Mouse (Mus musculus) layer of hippocampus, postnatal 36 days (tissue): ENCODE measurements around the gene Rfx5. TPM values are rescaled to one million over a fixed set of nuclear protein-coding genes. Genes with fewer than 3 reads are reported as not detected.
A peak's percentile ranks its signal among the peaks of the same experiment; 100 is the strongest.
"Not testable (repeated sequence)": the region's sequence is repeated elsewhere in the genome, so short reads cannot be mapped to it uniquely, and the experiment has no call there.

Source experiments
- DNase-seq, 2 experiments: peaks; one replicate each; pipeline ENCODE4 v3.0.0; 2022
- total RNA-seq, 2 experiments: library from RNA; stranded (reverse); gene quantifications; 2 replicates each; pipeline ENCODE4 v1.2.3; 2021

The Rfx5 gene
- total RNA-seq, 2 experiments from 2014 or later, result 23.6 to 26.2 TPM

DNA sequence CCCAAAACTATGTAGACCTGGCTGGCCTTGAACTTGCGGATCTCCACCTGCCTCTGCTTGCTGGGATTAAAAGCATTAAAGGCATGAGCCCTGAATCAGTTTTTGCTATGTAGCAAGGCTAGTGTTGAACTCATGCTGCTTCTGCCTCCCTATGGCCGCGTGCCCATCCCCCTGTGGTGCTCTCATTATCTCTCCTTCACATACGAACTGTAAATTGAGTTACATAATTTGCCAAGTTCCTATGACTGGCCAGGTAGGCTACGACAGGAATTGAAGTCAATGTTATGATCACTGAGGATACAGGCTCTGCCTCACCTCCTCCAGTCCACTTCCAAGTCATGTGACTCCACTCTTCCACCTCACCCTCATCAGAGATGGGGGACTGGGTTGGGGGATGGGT, 17.7 kb upstream of the Rfx5 start:
- DNase-seq, result not testable (repeated sequence)

DNA sequence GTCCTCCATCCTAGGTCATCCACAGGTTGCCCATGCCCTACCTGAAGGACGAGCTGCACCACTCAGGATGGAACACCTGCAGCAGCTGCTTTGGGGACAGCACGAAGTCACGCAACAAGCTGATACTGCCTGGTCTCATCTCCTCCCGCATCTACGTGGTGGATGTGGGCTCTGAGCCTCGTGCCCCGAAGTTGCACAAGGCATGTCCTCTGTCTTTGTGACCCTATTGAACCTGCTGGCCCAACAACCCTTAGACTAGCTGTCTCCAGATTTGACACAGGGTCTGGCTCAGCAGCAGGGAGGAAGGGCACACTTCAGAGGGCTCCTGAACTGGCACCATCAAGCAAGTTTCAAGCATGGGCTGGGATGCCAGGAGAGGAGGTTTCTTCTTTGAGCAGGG, 16.7 kb upstream of the Rfx5 start:
- not testable (repeated sequence) for DNase-seq

DNA sequence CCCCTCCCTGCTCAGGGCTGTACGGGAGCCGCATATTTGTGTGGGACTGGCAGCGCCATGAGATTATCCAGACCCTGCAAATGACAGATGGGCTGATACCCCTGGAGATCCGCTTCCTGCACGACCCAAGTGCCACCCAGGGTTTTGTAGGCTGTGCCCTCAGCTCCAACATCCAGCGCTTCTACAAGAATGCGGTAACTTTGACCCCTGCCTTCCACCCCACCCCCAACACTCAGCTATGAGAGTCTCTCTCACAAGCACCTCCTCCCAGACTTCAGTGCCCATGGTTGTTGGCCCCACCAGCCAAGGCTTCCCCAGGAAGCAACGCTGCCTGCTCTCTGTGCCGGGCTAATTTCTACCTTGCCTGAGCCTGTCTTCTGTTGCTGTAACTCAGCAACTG, 13.8 kb upstream of the Rfx5 start:
- DNase-seq, result not testable (repeated sequence)

DNA sequence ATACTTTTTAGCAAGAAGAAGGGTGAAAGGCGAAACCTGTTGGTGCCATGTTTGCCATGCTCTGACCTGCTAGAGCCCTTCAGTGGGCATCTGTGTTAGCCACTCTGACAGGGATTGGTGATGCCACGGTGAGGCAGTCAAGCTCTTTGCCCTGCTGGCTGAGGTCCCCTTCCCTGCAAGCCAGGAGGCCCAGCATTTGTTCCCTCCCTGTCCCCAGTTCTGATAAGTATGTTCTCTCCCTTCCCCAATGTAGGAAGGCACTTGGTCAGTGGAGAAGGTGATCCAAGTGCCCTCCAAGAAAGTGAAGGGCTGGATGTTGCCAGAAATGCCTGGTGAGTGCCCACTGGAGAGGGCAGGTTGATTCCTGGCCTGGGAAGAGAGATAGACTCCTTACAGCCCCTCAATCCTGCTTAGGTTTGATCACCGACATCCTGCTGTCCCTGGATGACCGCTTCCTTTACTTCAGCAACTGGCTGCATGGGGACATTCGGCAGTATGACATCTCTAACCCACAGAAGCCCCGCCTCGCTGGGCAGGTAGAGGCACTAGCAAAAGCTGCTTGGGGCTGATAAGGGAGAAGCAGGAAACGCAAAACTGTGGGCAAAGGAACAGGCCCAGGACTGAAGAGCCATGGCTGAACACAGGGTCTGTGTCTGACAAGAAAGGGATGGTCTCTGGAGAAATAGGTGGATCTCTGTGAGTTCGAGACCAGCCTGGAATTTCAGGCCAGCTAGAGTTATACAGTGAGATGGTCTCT, 11.5 kb upstream of the Rfx5 start:
- not testable (repeated sequence) for DNase-seq

DNA sequence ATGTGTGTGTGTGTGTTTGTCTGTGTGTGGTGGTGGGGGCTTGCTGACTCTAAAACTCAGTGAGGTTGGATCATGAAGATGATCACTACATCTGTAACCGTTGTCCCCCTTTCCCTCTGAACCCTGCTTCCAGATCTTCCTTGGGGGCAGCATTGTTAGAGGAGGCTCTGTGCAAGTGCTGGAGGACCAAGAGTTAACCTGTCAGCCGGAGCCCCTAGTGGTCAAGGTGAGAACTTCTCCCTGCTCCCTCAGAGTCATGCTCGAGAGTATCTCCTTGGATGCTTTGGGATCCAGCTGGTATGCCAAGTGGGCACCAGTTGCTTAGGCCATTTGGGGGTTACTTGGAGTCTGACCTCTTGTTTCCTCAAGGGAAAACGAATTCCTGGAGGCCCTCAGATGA, 10.2 kb upstream of the Rfx5 start:
- DNase-seq, result not testable (repeated sequence)

DNA sequence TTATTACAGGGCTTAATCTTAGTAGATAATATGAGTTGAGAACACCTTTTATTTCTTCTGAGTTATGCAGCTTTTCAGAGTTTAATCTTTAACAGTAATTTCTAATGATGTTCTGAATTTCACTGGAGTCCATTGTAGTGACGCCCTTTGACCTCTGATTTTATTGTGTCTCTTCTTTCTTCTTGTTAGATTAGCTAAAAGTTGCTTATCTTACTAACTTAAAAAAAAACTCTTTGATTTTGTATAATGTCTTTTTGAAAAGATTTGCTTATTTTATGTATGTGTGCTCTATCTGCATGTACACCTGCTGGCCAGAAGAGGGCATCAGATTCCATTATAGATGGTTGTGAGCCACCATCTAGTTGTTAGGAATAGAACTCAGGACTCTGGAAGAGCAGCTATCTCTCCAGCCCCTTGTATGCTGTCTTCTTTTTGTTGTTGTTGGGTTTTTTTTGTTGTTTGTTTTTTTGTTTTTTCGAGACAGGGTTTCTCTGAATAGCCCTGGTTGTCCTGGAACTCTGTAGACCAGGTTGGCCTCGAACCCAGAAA, 5.7 kb upstream of the Rfx5 start:
- no peak for DNase-seq

DNA sequence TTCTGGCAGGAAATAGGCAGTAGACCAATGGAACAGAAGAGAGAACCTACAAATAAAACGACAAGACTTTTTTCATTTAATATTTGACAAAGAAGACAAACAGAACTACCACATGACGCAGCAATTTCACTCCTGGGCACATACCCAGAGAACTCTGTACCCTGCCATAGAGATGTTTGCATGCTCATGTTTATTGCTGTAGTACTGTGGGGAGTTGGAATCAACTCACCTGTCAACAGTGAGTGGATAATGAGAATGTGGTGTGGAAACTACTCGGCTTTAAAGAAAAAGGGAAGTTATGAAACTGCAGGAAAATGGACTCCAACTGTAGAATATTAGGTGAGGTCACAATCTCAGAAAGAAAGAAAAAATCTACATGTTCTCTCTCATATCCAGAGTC, 4.2 kb upstream of the Rfx5 start:
- DNase-seq, result no peak

DNA sequence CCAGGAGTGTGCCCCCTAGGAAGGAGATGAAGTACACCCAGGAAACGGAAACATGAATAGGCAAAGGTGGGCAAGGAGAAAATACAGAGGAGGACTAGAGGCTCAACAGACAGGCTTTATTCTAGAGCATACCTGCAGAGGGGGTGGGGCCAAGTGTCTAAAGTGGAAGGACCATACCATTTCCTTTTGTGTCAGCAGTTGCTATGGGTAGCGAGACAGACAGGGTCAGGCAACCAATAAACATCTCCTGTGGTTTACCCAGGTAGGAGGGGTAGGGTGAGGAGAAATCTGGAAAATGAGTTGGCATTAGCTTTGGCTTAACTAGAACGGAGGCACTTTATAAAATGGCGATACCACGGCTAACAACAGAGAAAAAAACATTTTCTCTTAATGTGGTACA, 1.1 kb upstream of the Rfx5 start:
- no peak for DNase-seq

DNA sequence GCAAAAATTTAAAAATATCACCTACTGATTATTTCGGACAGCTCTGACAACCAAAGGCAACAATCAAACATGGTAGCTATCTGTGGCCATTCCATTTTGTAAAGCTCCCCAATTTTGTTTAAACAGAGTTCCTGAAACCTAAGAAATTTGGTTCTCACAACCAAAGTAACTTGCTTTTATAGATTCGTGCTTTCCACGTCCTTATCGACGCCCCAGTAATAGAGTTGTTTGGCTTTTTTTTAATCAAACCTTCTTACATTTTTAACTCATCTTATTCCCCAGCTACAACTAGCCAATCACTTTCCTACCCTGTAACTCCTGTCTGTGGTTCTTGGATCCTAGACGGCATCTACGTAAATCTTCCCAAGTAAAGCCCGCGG, 501 bp upstream of the Rfx5 start:
- DNase-seq, result no peak

DNA sequence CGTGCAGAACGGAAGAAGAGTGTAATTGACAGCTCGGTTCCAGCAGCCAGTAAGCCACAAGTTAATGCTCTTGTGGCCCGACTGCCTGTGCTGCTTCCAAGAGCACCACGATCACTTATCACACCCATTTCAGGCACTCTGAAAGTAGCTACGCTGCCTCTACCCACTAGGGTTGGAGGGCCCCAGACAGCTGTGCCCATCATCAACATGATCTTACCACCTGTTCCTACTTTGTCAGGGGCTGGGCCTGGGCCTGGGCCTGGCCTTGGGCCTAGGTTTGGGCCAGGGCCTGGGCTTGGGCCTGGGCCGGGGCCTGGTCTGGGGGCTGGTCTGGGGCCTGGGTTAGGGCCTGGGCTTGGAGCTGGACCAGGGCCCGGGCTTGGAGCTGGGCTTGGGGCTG, 4.4 kb downstream of the Rfx5 start:
- no peak for DNase-seq

DNA sequence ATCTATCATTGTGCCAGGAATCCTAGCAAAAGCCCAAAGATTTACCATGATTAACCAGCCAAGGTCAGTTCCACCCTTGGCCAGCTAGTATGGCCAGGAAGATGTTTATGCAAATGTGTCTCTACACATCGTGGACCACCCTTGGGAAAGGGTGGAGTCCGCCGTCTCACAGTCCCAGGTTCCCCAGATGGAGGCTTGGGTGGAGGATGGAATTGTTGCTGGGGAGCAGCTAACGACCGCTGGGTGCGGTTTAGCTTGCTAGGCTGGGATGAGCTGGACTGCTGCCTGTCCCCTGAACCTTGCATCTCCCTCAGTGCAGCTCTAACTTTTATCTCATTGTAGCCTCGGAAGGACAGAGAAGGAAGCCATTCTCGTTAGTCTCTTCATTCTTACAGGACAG, 6.0 kb downstream of the Rfx5 start:
- no peak for DNase-seq

DNA sequence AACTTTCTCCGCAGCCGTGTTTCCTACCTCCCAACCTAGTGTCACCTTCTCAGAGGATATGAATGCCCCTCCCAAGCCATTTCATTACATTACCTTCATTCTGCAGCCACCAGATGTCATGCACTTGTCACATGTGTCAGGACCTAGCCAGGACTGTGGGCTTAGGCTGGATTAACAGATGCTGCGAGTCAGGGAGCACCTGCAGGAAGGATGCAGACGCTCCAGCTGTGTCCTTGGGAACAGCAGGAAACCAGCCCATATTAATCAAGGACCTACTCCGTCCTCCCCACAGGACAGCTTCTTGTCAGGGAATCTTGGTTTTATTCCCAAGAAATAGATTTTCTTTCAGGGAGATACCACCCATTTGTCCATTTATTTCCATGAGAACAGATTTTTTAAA, 6.4 kb downstream of the Rfx5 start:
- DNase-seq, result no peak

DNA sequence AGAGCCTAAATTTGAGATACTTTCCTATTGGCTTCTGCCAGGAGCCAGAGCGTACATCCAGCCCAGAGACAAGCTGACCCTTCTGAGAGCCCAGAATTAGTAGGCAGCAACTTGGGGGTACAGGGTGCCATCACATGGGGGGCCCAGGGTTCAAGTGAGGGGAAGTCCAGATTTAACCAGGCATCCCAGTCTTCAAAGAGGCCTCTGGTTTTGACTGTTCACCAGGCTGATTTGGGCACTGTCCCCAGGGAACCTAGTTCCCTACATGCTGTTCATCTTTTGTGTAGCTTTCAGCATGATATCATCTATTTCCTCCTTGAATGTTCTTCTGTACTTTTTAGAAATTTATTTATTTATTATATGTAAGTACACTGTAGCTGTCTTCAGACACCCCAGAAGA, 11.1 kb downstream of the Rfx5 start:
- no peak for DNase-seq

DNA sequence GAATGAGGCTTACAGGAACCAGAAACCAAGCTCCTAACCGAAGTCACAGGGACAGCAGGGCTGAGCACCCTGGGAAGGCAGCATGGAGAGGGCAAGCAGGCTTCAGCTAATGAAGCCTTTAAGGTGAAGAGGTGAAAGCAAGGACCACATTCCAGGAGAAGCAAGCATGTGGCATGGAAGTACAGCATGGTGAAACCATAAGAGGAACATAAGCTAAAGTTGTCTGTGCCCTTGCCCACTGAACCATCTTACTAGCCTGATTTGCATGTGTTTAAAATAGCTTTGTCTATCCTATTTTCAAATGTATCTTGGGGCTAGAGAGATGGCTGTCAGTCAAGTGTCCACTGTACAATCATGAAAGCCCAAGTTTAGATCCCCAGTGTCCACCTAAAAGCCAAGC, 12.0 kb downstream of the Rfx5 start:
- DNase-seq, result no peak

DNA sequence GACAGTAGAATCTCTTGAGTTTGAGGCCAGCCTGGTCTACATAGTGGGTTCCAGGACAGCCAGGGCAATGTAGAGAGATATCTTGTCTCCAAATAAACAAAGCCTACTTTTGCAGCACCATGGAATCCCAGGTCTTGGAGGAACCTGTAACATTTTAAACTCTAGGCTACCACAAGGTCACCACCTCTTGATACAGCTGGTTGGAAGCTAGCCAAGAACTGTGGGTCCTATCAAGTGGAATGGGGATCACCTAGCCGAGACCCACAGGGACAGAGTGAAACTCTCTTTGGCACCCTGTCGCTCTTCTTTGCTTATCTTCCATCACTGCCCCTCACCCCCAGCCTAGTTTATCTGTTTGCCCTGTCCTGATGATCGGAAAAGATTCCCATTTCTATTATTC, 18.7 kb downstream of the Rfx5 start:
- no peak for DNase-seq

DNA sequence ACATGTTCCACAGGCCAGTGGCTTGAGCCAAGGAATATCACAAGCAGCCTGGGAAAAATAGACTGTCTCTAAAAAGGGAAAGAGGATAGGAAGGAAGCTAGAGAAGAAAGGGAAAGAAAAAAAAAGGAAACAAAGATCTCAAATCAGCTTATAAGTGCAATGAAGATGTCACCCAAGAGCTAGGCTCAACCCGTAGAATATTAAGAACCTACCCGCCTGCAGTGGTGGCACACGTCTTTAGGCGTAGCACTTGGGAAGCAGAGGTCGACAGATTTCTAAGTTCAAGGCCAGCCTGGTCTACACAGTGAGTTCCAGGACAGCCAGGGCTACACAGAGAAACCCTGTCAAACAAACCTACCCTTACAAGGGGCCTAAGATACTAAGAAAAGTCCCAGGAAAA, 19.7 kb downstream of the Rfx5 start:
- DNase-seq, result no peak

DNA sequence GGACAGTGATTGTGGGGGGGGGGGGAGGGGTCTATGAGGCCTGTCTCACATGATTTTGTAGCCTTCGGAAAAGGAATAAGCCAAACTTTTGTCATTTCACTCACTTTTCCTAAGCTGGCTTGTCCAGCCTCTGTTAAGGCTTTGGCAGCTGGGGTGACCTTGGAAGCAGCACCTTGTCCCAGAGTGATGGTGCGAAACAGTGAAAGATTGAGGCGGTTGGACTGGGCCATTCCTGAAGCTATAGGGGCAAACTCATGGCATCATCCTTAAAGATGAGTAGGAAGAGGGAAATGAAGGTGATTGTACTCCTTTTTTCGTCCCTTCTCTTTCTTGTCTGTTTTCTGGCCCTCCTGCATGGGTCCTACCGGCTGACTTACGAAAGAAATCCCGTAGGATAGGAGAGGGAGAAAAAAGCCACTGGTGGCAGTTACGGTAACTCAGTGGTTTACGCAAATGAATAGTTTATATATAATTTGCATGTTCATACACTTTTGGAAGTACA, 20.2 kb downstream of the Rfx5 start:
- no peak for DNase-seq

DNA sequence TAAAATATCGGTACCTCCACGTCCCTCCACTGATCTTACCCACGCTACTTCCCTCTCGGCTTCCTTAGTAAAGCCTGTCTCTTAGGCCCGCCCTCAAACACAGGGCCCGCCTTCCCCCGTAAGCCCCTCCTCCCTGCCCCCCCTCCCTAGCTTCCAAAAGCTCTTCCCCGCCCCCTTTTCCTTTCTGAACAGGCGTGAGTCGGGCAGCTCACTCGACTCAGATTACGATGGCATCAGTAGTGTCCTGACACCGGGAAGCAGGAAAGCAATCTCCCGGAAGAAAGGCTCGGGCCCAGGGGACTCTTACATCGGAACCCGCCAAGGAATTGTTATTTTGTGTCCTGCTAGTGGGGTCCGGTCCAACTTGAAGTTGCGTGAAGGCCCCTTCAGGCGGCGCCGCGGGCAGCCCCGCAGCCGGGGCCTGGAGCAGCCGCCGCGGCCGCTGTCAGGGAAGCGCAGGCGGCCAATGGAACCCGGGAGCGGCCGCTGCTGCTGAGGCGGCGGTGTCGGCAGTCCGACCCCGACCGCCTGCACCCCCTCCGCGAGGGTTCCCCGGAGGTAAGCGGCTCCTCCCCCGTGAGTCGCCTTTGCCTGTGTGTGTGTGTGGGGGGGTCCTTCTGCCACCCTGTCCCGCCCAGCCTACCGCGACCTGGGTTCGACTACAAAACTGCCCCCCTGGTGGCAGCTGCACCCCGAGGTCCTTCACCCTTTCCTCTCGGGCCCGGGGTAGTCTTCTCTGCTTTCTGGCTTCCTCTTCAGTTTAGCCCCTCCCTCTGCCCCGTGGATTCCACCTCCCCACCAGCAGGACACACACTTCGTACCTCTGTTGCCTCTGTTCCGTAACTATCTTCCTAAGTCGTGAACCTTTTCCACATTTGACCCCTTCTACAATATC, 20.9 kb downstream of the Rfx5 start, which contains the start of gene Pi4kb:
TSS of gene Pi4kb (plus strand) at position 204 of the 895 bp plus-strand sequence.
- peak; percentile 81 to 83 for DNase-seq

DNA sequence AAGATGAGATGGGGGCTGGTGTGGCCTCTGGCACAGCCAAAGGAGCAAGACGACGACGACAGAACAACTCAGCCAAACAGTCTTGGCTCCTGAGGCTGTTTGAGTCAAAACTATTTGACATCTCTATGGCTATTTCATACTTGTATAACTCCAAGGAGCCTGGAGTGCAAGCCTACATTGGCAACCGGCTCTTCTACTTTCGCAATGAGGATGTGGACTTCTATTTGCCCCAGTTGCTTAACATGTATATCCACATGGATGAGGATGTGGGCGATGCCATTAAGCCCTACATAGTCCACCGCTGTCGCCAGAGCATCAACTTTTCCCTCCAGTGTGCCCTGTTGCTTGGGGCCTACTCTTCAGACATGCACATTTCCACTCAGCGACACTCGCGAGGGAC, 30.4 kb downstream of the Rfx5 start:
- DNase-seq, result no peak

DNA sequence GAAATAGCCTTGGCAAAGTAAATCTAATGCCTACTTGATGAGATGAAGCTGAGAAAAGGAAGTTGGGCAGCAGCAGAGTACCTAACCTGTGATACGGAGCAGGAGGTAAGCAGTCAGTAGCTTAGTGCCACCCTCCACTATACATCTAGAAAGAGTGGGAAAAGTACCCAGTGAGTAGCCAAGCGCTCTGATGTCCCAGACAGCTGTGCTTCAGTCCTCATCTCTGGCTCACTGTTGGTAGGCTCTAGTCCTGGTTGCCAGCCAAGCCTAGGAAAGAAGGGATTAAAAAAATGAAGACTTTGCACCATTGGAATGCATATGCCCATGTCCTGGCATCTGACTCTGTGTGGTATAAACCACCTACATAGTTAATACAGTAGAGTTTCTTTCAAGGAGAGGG, 31.6 kb downstream of the Rfx5 start:
- DNase-seq, result no peak

DNA sequence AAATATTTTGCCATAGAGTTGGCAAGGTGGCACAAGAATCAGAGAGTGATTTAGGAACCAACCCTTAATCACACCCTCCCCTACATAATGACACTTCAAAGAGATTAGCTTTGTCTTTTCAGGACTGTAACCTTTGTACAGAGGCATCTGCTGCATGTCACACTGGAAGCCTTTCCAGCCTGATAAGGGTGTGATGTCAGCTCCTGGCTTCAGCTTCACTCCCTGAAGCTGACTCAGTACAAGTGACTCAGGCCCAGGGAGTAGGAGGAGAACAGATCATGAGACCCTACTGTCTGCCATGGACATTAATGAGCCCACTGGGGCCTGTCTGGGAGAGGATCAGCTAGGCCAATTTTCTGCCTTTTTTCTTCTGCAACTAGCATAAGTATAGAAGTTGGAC, 33.7 kb downstream of the Rfx5 start:
- no peak for DNase-seq

DNA sequence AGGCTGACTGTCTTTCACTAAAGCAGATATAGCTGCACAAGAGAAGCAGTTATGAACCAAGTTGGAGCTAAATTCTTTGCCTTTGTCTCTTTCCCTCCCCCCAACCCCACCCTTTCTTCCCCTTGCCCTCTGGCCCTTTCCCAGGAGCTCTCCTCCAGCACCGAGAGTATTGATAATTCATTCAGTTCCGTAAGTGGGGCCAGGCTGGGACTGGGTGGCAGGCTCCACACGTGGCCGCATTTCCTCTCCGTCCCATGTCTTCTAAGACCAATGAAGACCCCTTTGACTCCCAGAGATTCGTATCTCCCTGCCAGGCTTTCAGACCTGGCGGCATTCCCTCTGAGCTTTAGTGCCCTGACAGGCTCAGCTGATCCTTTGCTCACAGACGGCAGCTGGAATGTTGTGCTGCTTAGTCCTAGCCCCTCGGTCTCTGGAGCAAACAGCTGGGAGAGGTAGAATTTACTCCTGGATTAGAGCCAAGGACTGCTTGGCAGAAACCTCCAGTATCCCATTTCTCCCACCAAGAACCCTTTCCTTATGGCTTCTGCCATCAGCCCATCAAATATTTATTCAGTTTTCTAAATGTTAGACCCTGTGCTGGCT, 35.4 kb downstream of the Rfx5 start:
- no peak for DNase-seq

DNA sequence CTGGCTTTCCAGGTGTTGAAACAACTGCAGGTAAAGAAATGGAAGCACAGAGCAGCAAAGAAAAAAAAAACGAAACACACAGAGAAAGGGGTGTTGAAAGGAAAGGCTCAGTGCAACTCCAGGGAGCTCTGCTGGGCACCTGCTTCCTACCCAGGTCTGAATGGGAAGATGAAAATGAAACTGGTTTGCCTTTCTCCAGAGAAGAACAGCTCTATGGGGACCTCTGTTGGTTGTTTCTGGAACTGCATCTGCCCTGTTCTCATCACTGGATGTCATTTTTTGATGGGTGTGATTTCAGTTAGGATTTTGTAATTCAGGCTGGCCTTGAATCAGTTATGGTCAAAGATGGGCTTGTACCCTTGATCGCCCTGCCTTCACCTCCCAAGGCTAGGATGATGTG, 43.1 kb downstream of the Rfx5 start:
- DNase-seq, result peak; percentile 62 to 80
